ENCODE assay signal across 28 mouse cellular contexts in the genomic region with DNA sequence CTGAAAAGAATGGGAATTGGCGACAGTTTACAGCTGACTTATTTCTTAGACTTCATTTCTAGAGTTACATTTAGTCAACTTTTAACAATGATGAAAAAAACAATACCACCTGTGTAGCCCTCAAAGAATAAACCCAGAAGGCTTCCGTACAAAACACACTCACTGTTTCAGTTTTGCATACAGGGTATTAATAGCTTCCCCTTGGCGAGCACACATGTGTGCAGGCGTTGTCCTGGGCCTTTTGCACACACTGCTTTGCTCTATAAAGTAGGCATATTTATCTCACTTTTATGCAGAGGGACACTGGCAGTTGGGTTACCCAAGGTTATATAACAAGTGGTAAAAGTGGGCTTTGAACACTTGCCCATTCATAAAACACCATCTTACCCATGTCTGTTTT. TPM values are rescaled to one million over a fixed set of nuclear protein-coding genes. Genes with fewer than 3 reads are reported as not detected.
DNase-seq lines count a peak whose midpoint lies in the region; ATAC-seq and TF ChIP-seq lines count a peak whose summit lies in the region.
"Had no signal": no experiment of that assay in that cellular context is flagged by ENCODE, and none has a peak within 500 bp of the region (broad histone marks: within the 10 kb centered on the region; RNA-seq: fewer than 3 reads in every experiment).

No protein-coding gene starts in this region.

- WGBS in spleen, adult 2 months = 33% methylated on average over 4 of the region's 4 CpGs

- no peak for ATAC-seq in activated CD4-positive, CD25-positive, alpha-beta regulatory T cell, adult 4 months
- ATAC-seq: forebrain, embryonic 15.5 days; hindbrain, postnatal 0 days; inflammation-experienced regulatory T-cells, adult 6 months had no signal

- TF ChIP-seq CTCF in spleen, adult 2 months (IDR thresholded peaks at IDR 0.05; ENCODE audit: extremely low read depth, insufficient read depth, insufficient read length, insufficient replicate concordance) = no peak
- TF ChIP-seq CTCF in ES-Bruce4 (IDR thresholded peaks at IDR 0.05; ENCODE audit: low read depth, low read length) = no peak

- H3K36me3 ChIP-seq in spleen, adult 2 months (ENCODE audit: control insufficient read depth, insufficient read depth, low read length) = no peaks in the 10 kb centered on the region
- no peaks in the 10 kb centered on the region for H3K36me3 ChIP-seq in ES-Bruce4 (ENCODE audit: control insufficient read depth, insufficient read depth, low read length, poor library complexity, severe bottlenecking)
- no peaks in the 10 kb centered on the region for H3K36me3 ChIP-seq in splenic B cell, adult 2 months (ENCODE audit: control insufficient read depth, insufficient read depth, low read length, poor library complexity, severe bottlenecking)
- H3K36me3 ChIP-seq: embryonic facial prominence, embryonic 10.5 days; embryonic facial prominence, embryonic 13.5 days; forebrain, embryonic 12.5 days; forebrain, embryonic 15.5 days; heart, embryonic 12.5 days; heart, embryonic 15.5 days; hindbrain, embryonic 10.5 days; hindbrain, embryonic 13.5 days had no signal

- peak in 1 of 2 experiments; percentile 29 for DNase-seq in spleen, adult 2 months (ENCODE audit: low read depth in 1 of 2, low spot score in 2 of 2)
- DNase-seq in spleen, adult 12 weeks (ENCODE audit: low spot score) = no peak
- DNase-seq in B cell, adult 2 months = peak; percentile 59 to 62
- peak; percentile 66 for DNase-seq in splenic B cell, adult 2 months (ENCODE audit: low read depth, low spot score)
- DNase-seq in lung, postnatal 10 days = no peak
- DNase-seq: adrenal gland, postnatal 14 days; cerebellum, adult 11-12 months; cerebellum, adult 8-10 months; cerebellum, postnatal 10 days; cerebellum, postnatal 36 days; embryo, embryonic 11 days; gastrocnemius, postnatal 25 days; heart, adult 18-20 months; heart, postnatal 10 days; heart, postnatal 36 days had no signal

- no peaks in the 10 kb centered on the region for H3K27me3 ChIP-seq in spleen, adult 2 months (ENCODE audit: control insufficient read depth, insufficient read depth, low read length)
- no peaks in the 10 kb centered on the region for H3K27me3 ChIP-seq in ES-Bruce4 (ENCODE audit: control insufficient read depth, insufficient read depth, low read length, poor library complexity, severe bottlenecking)
- H3K27me3 ChIP-seq in splenic B cell, adult 2 months (ENCODE audit: control insufficient read depth, insufficient read depth, low read length, poor library complexity, severe bottlenecking) = no peaks in the 10 kb centered on the region
- H3K27me3 ChIP-seq: embryonic facial prominence, embryonic 13.5 days; forebrain, embryonic 12.5 days; forebrain, embryonic 15.5 days; heart, embryonic 12.5 days; heart, embryonic 15.5 days; hindbrain, embryonic 13.5 days had no signal

- peak overlapping the region; percentile 94 for H3K27ac ChIP-seq in spleen, adult 2 months (ENCODE audit: insufficient read depth, low read length)
- H3K27ac ChIP-seq in ES-Bruce4 (ENCODE audit: insufficient read depth, low read length) = peak overlapping the region; percentile 31; the same call in 1 of the 2 replicates
- H3K27ac ChIP-seq: embryonic facial prominence, embryonic 10.5 days; embryonic facial prominence, embryonic 13.5 days; forebrain, embryonic 12.5 days; forebrain, embryonic 15.5 days; heart, embryonic 15.5 days; hindbrain, embryonic 10.5 days; hindbrain, embryonic 13.5 days; hindbrain, postnatal 0 days had no signal

- no peak overlapping the region for H3K4me3 ChIP-seq in spleen, adult 2 months (ENCODE audit: extremely low read depth, insufficient read depth, insufficient read length)
- H3K4me3 ChIP-seq in ES-Bruce4 (ENCODE audit: low read depth, low read length) = no peak overlapping the region
- H3K4me3 ChIP-seq: embryonic facial prominence, embryonic 10.5 days; embryonic facial prominence, embryonic 13.5 days; erythroblast, embryonic 14.5 days; forebrain, embryonic 12.5 days; forebrain, embryonic 15.5 days; heart, embryonic 12.5 days; heart, embryonic 15.5 days; hindbrain, embryonic 10.5 days; hindbrain, embryonic 13.5 days had no signal

- no peak for TF ChIP-seq EP300 in ES-Bruce4 (IDR thresholded peaks at IDR 0.05; ENCODE audit: insufficient read depth, low read depth, low read length)

- no peaks in the 10 kb centered on the region for H3K9me3 ChIP-seq in ES-Bruce4 (replicated peaks; ENCODE audit: control insufficient read depth, insufficient read depth, low read length, poor library complexity, severe bottlenecking)
- H3K9me3 ChIP-seq: embryonic facial prominence, embryonic 10.5 days; embryonic facial prominence, embryonic 13.5 days; forebrain, embryonic 12.5 days; forebrain, embryonic 15.5 days; heart, embryonic 15.5 days; hindbrain, embryonic 10.5 days; hindbrain, embryonic 13.5 days had no signal

- no peak for TF ChIP-seq POLR2A in spleen, adult 2 months (IDR thresholded peaks at IDR 0.05; ENCODE audit: low read depth, low read length)
- no peak for TF ChIP-seq POLR2A in ES-Bruce4 (IDR thresholded peaks at IDR 0.05; ENCODE audit: insufficient read depth, low read length)

- H3K4me1 ChIP-seq in spleen, adult 2 months (ENCODE audit: control insufficient read depth, insufficient read depth, insufficient read length) = peaks cover 30% of the 10 kb centered on the region
- H3K4me1 ChIP-seq in ES-Bruce4 (ENCODE audit: control insufficient read depth, insufficient read depth, low read length) = peaks cover 11% of the 10 kb centered on the region
- H3K4me1 ChIP-seq: embryonic facial prominence, embryonic 10.5 days; embryonic facial prominence, embryonic 13.5 days; forebrain, embryonic 12.5 days; forebrain, embryonic 15.5 days; heart, embryonic 12.5 days; heart, embryonic 15.5 days; hindbrain, embryonic 13.5 days had no signal

- no peak overlapping the region for H3K9ac ChIP-seq in ES-Bruce4 (ENCODE audit: low read depth, poor library complexity, severe bottlenecking)
- H3K9ac ChIP-seq: embryonic facial prominence, embryonic 13.5 days; forebrain, embryonic 12.5 days; forebrain, embryonic 15.5 days; heart, embryonic 12.5 days; heart, embryonic 15.5 days; hindbrain, embryonic 13.5 days had no signal

RNA-seq across cellular contexts. Expression of a gene that starts 37.1 kb away (rescaled TPM):
- polyA plus RNA-seq in spleen, adult 2 months (2012; rRNA removed) = 52.9 and 105 TPM in 2 replicates
- 8.2 and 9.0 TPM in 2 replicates for polyA plus RNA-seq in ES-Bruce4 (2011; ENCODE audit: insufficient read depth, insufficient read length, low read depth, missing spikeins)
- 1 to 10 TPM in 1 of 2 experiments, not detected in 1; 1.1 TPM for polyA plus RNA-seq in activated CD4-positive, CD25-positive, alpha-beta regulatory T cell, adult 4 months (2017; shearing (Covaris generic))

Comparison
In these comparisons a context has a peak if more than half of its experiments do, and no peak if none do; other contexts are left out.
1. DNase-seq: peak in B cell, adult 2 months (2 of 2) and splenic B cell, adult 2 months (single experiment); none in spleen, adult 12 weeks (single experiment) and lung, postnatal 10 days (single experiment).